Mouse (Mus musculus) neural tube, embryonic 14.5 days (tissue): ENCODE data around the gene Kcne1. TPM values are rescaled to one million over a fixed set of nuclear protein-coding genes. Genes with fewer than 3 reads are reported as not detected.
A peak's percentile ranks its signal among the peaks of the same experiment; 100 is the strongest.

ENCODE experiments used
- ATAC-seq: fragments of 200-750 bp; cut with Nextera tagmentation; 2 replicates; pipeline ENCODE4 v1.8.0; 2017; ENCODE audit warnings: low read depth, mild to moderate bottlenecking, moderate TSS enrichment, moderate library complexity
- H3K27ac ChIP-seq: fragments of 300-500 bp; sonication (generic); 2 replicates; pipeline ENCODE4 v1.5.1; 2014; ENCODE audit warnings: low read depth, mild to moderate bottlenecking, control low read depth, low read length, moderate library complexity, mixed read lengths
- H3K27me3 ChIP-seq: fragments of 300-500 bp; sonication (generic); 2 replicates; pipeline ENCODE4 v1.6.1; 2014; ENCODE audit warnings: low read length; ENCODE audit not compliant: control insufficient read depth, insufficient read depth
- H3K36me3 ChIP-seq: fragments of 300-500 bp; sonication (generic); 2 replicates; pipeline ENCODE4 v1.6.1; 2014; ENCODE audit warnings: low read length, mixed read lengths; ENCODE audit not compliant: control insufficient read depth, insufficient read depth
- H3K4me1 ChIP-seq: fragments of 300-500 bp; sonication (generic); 2 replicates; pipeline ENCODE4 v1.6.1; 2014; ENCODE audit warnings: low read length; ENCODE audit not compliant: control insufficient read depth, insufficient read depth
- H3K4me2 ChIP-seq: fragments of 300-500 bp; sonication (generic); 2 replicates; pipeline ENCODE4 v1.6.1; 2014; ENCODE audit warnings: mild to moderate bottlenecking, low read depth, low read length, control low read depth
- H3K4me3 ChIP-seq: fragments of 300-500 bp; sonication (generic); 2 replicates; pipeline ENCODE4 v1.5.1; 2014; ENCODE audit warnings: low read depth, low read length, control low read depth, mixed read lengths
- H3K9ac ChIP-seq: fragments of 300-500 bp; sonication (generic); replicated peaks from 2 replicates; pipeline ENCODE4 v1.6.1; 2014; ENCODE audit warnings: low read depth, mild to moderate bottlenecking, control low read depth, low read length, mixed read lengths
- H3K9me3 ChIP-seq: fragments of 300-500 bp; sonication (generic); 2 replicates; pipeline ENCODE4 v1.6.1; 2016; ENCODE audit warnings: low read length; ENCODE audit not compliant: control insufficient read depth
- WGBS: fragments of 180-500 bp; shearing (Covaris S2); extraction: QIAGEN DNeasy Blood & Tissue Kit; methylation state at CpG from one replicate; pipeline ENCODE4 v1.1.7; 2014; 5-methylcytosine and 5-hydroxymethylcytosine counted together
- polyA plus RNA-seq: library from polyadenylated mRNA; unstranded; fragments of >200 nt; fragmentation: Nextera tagmentation; extraction: Ambion mirVana; gene quantifications from 2 replicates; pipeline ENCODE4 v1.2.1, GENCODE M21; 2014

The Kcne1 gene
- polyA plus RNA-seq, 1 experiment from 2014 or later: 0.37 TPM

- ATAC-seq: no peak
- Histone ChIP-seq H3K27ac (no peak overlapping the region), H3K9ac (no peak overlapping the region)
Observed at GRCm38 (mm10) chr16:92324309-92325061, 34.8 kb downstream of the Kcne1 start.

GRCm38 (mm10) chr16:92321341-92321740 is 37.9 kb downstream of the Kcne1 start, which contains the start of gene Fam243:
Gene Fam243, minus strand, starts transcription at chr16:92321441.
- no peaks in the 10 kb centered on the region for H3K27me3 ChIP-seq
- H3K36me3 ChIP-seq: no peaks in the 10 kb centered on the region
- WGBS: 90% methylated on average over 8 of the region's 8 CpGs
- H3K4me2 ChIP-seq: no peak within 1 kb of the TSS
- no peak within 1 kb of the TSS for H3K9ac ChIP-seq
- H3K27ac ChIP-seq: no peak within 1 kb of the TSS
- H3K4me1 ChIP-seq: no peaks in the 10 kb centered on the region
- no peaks in the 10 kb centered on the region for H3K9me3 ChIP-seq
- no peak within 1 kb of the TSS for H3K4me3 ChIP-seq
- no peak for ATAC-seq

More at GRCm38 (mm10) chr16:92324309-92325061, 34.8 kb downstream of the Kcne1 start:
- H3K27me3 ChIP-seq: no peaks in the 10 kb centered on the region
- no peak overlapping the region for H3K4me2 ChIP-seq
- no peaks in the 10 kb centered on the region for H3K36me3 ChIP-seq
- H3K4me1 ChIP-seq: no peaks in the 10 kb centered on the region
- WGBS: 30% methylated on average over 7 of the region's 7 CpGs
- no peak overlapping the region for H3K4me3 ChIP-seq
- H3K9me3 ChIP-seq: no peaks in the 10 kb centered on the region

DNA sequence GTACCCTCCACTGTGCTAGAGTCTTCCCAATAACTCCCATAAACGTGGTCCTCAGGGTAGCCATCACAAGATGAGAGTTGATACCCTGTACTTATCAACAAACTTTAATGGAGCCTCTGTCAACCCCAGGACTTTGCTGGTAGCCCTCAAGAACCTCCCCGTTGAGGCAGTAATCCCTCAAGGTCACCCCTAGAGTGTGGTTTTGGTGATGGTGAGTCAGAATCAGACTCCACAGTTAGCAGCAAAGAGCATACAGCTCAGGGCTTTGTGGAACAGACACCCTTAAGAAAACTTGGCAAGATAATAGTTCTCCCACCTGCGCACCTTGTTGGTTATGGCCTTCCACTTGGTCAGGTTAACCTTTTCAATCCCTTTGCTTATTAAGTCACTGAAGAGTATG is 38.9 kb downstream of the Kcne1 start:
- Histone ChIP-seq H3K4me2 (no peak overlapping the region), H3K36me3 (no peaks in the 10 kb centered on the region), H3K9me3 (no peaks in the 10 kb centered on the region), H3K9ac (no peak overlapping the region), H3K4me3 (no peak overlapping the region), H3K27me3 (no peaks in the 10 kb centered on the region), H3K27ac (no peak overlapping the region), H3K4me1 (no peaks in the 10 kb centered on the region)
- no peak for ATAC-seq
- 81% methylated on average over 3 of the region's 3 CpGs for WGBS

DNA sequence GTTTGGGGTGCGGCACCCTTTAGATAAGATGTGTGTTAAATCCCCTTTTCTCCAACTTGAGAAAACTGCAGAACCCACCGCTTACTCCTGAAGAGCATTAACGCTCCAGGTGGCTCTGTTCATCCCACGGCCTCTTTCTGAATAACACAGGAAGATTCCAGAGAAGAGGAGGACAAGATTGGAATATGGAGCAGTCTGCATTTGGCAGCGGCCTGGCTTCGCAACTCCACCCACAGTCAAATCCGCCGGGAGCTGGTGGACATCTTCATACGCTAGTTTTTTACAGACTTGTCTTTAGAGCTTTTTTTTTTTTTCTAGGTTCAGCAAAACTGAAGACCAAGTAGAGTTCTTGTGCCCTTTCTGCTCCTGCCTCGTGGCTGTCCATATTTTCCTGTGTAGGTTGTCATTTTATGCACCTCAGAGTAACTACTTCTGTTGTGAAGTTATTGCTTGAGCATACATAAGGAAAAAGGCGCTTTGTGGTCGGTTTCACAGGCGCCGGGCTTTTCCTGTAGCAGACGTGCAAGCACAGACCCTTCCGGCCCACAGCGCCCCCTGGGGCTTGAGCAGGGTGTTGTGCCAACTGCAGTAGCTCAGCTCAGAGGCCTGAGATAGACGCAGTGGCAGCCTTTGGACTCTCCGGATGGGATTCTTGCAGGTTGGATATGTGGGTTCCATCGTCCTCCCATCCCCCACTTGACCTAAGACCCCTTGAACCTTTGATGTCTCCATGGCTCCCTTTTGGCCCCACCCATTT is 39.7 kb downstream of the Kcne1 start:
- H3K4me2 ChIP-seq: no peak overlapping the region
- H3K9me3 ChIP-seq: no peaks in the 10 kb centered on the region
- WGBS: 67% methylated on average over 20 of the region's 20 CpGs
- no peak overlapping the region for H3K9ac ChIP-seq
- no peak overlapping the region for H3K27ac ChIP-seq
- no peak for ATAC-seq
- H3K4me1 ChIP-seq: no peaks in the 10 kb centered on the region
- H3K36me3 ChIP-seq: no peaks in the 10 kb centered on the region
- no peak overlapping the region for H3K4me3 ChIP-seq
- no peaks in the 10 kb centered on the region for H3K27me3 ChIP-seq

DNA sequence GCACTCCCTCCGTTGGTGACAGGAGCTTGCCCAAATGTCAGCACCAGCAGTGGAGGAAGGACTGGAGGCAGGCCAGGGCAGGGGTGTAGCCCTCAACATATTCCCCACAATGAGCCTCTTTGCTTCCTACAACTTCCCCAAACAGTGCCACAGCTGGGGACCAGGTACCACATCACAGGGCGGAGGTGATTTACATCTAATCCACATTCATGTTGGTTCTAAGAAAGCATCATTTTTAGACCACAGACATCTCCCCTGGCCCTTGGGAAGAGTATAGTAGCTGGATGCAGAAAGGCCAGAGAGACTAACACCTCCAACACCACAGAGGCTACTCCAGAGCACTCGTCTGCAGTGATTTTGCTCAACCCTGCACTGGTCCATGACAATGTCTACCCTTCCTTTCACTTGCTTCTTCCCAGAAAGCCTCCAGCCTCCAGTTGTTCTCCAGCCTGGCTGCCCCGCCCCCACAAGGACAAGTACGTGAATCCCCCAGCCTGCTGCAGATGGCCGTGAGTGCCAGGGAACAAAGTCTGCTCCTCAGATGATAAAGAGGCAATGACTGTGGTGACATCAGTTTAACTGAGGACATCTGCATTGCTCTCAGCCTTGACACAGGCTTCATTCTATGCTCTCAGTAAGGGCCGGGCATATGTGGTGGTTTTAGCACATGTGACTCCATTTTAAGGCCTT is 43.1 kb downstream of the Kcne1 start:
- H3K4me1 ChIP-seq: no peaks in the 10 kb centered on the region
- H3K36me3 ChIP-seq: peaks cover 9% of the 10 kb centered on the region
- H3K4me3 ChIP-seq: no peak overlapping the region
- no peak for ATAC-seq
- 71% methylated on average over 7 of the region's 7 CpGs for WGBS
- no peak overlapping the region for H3K27ac ChIP-seq
- H3K27me3 ChIP-seq: no peaks in the 10 kb centered on the region
- no peak overlapping the region for H3K4me2 ChIP-seq
- H3K9me3 ChIP-seq: no peaks in the 10 kb centered on the region
- no peak overlapping the region for H3K9ac ChIP-seq

- Histone ChIP-seq H3K27ac (no peak overlapping the region), H3K27me3 (no peaks in the 10 kb centered on the region), H3K4me1 (no peaks in the 10 kb centered on the region)
Observed at GRCm38 (mm10) chr16:92313953-92314741, 45.1 kb downstream of the Kcne1 start.

GRCm38 (mm10) chr16:92309126-92309525 is 50.1 kb downstream of the Kcne1 start:
- Histone ChIP-seq H3K9me3 (no peaks in the 10 kb centered on the region), H3K27me3 (no peaks in the 10 kb centered on the region), H3K4me3 (no peak overlapping the region), H3K9ac (no peak overlapping the region), H3K36me3 (peaks cover 44% of the 10 kb centered on the region), H3K4me1 (no peaks in the 10 kb centered on the region), H3K4me2 (no peak overlapping the region), H3K27ac (no peak overlapping the region)
- WGBS: 50% methylated on average over 4 of the region's 4 CpGs
- ATAC-seq: no peak

More at GRCm38 (mm10) chr16:92313953-92314741, 45.1 kb downstream of the Kcne1 start:
- Histone ChIP-seq H3K4me2 (no peak overlapping the region), H3K36me3 (peaks cover 16% of the 10 kb centered on the region), H3K9me3 (no peaks in the 10 kb centered on the region), H3K4me3 (no peak overlapping the region), H3K9ac (no peak overlapping the region)
- ATAC-seq: peak; percentile 63
- WGBS: 50% methylated on average over 13 of the region's 13 CpGs

DNA sequence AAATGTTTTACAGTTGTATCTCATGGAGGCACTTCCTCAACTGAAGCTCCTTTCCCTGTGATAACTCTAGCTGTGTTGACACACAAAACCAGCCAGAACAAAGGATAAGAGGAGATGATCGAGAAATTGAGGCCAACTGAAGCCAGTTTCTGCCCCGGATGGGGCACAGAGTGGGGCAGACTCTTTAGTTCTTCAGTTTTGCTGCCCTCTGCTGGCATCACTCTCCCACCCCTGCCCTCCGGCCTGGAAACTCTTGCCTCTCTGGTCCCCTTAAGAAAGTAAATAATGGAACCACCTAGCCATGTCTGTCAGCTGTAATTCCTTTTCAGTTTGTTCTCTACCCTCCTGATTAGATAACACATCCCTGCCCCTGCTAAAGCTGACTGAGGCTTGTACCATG is 51.3 kb downstream of the Kcne1 start:
- no peak for ATAC-seq
- no peak overlapping the region for H3K27ac ChIP-seq
- WGBS: 83% methylated on average over 3 of the region's 3 CpGs
- H3K36me3 ChIP-seq: peaks cover 44% of the 10 kb centered on the region; the same call in 1 of the 2 replicates
- H3K27me3 ChIP-seq: no peaks in the 10 kb centered on the region
- no peak overlapping the region for H3K4me3 ChIP-seq
- no peak overlapping the region for H3K4me2 ChIP-seq
- no peak overlapping the region for H3K9ac ChIP-seq
- H3K9me3 ChIP-seq: no peaks in the 10 kb centered on the region
- no peaks in the 10 kb centered on the region for H3K4me1 ChIP-seq
